Mouse (Mus musculus) limb, embryonic 15.5 days (tissue): ENCODE measurements at regions not wholly inside any gene's neighbourhood (a gene's known extent, or its start where the extent isn't known, plus 50 kb on each side); places are given as distances from the start of the nearest gene placed in this dataset.

Source experiments
- ATAC-seq: fragments of 200-750 bp; cut with Nextera tagmentation; 2 replicates; pipeline ENCODE4 v1.8.0; 2017; ENCODE audit warnings: low read depth, moderate TSS enrichment; ENCODE audit not compliant: insufficient number of reproducible peaks, low FRiP score, low TSS enrichment
- H3K27ac ChIP-seq: fragments of 300-500 bp; sonication (generic); 2 replicates; pipeline ENCODE4 v1.5.1; 2015; ENCODE audit warnings: moderate library complexity, mild to moderate bottlenecking, inconsistent platforms
- H3K27me3 ChIP-seq: fragments of 300-500 bp; sonication (generic); 2 replicates; pipeline ENCODE4 v1.6.1; 2015; ENCODE audit warnings: inconsistent platforms
- H3K36me3 ChIP-seq: fragments of 300-500 bp; sonication (generic); 2 replicates; pipeline ENCODE4 v1.6.1; 2015; ENCODE audit warnings: inconsistent platforms
- H3K4me1 ChIP-seq: fragments of 300-500 bp; sonication (generic); 2 replicates; pipeline ENCODE4 v1.6.1; 2015; ENCODE audit warnings: inconsistent platforms
- H3K4me2 ChIP-seq: fragments of 300-500 bp; sonication (generic); 2 replicates; pipeline ENCODE4 v1.6.1; 2015; ENCODE audit warnings: mild to moderate bottlenecking, inconsistent platforms
- H3K4me3 ChIP-seq: fragments of 300-500 bp; sonication (generic); 2 replicates; pipeline ENCODE4 v1.5.1; 2015; ENCODE audit warnings: mild to moderate bottlenecking, inconsistent platforms
- H3K9ac ChIP-seq: fragments of 300-500 bp; sonication (generic); 2 replicates; pipeline ENCODE4 v1.6.1; 2015; ENCODE audit warnings: inconsistent platforms
- H3K9me3 ChIP-seq: fragments of 300-500 bp; sonication (generic); 2 replicates; pipeline ENCODE4 v1.6.1; 2016; ENCODE audit warnings: inconsistent platforms
- WGBS: fragments of 180-500 bp; shearing (Covaris S2); methylation state at CpG from one replicate; pipeline ENCODE4 v1.1.7; 2015; 5-methylcytosine and 5-hydroxymethylcytosine counted together

GRCm38 (mm10) chr13:55904884-55905283 lies 68.9 kb upstream of the Pitx1 start:
- H3K27ac ChIP-seq, result no peak overlapping the region
- peaks cover 4% of the 10 kb centered on the region; the same call in 1 of the 2 replicates for H3K27me3 ChIP-seq
- no peak overlapping the region for H3K9ac ChIP-seq
- no peaks in the 10 kb centered on the region for H3K9me3 ChIP-seq
- H3K4me1 ChIP-seq, result peaks cover 14% of the 10 kb centered on the region
- 91% methylated on average over 4 of the region's 4 CpGs for WGBS
- no peak for ATAC-seq
- H3K4me3 ChIP-seq, result no peak overlapping the region
- no peak overlapping the region for H3K4me2 ChIP-seq
- no peaks in the 10 kb centered on the region for H3K36me3 ChIP-seq

GRCm38 (mm10) chr13:55902255-55902654 lies 66.3 kb upstream of the Pitx1 start:
- 57% methylated on average over 11 of the region's 11 CpGs for WGBS
- no peaks in the 10 kb centered on the region for H3K9me3 ChIP-seq
- peaks cover 4% of the 10 kb centered on the region; the same call in 1 of the 2 replicates for H3K27me3 ChIP-seq
- no peak overlapping the region for H3K4me2 ChIP-seq
- H3K36me3 ChIP-seq, result no peaks in the 10 kb centered on the region
- no peak for ATAC-seq
- peaks cover 27% of the 10 kb centered on the region for H3K4me1 ChIP-seq
- H3K27ac ChIP-seq, result no peak overlapping the region
- H3K4me3 ChIP-seq, result no peak overlapping the region
- no peak overlapping the region for H3K9ac ChIP-seq

GRCm38 (mm10) chr13:55900190-55900526 lies 64.2 kb upstream of the Pitx1 start:
- no peaks in the 10 kb centered on the region for H3K9me3 ChIP-seq
- no peak overlapping the region for H3K4me3 ChIP-seq
- WGBS, result 70% methylated on average over 4 of the region's 4 CpGs
- ATAC-seq, result no peak
- H3K4me2 ChIP-seq, result no peak overlapping the region
- H3K4me1 ChIP-seq, result peaks cover 27% of the 10 kb centered on the region
- peaks cover 13% of the 10 kb centered on the region; the same call in 1 of the 2 replicates for H3K27me3 ChIP-seq
- no peak overlapping the region for H3K9ac ChIP-seq
- no peak overlapping the region for H3K27ac ChIP-seq
- H3K36me3 ChIP-seq, result no peaks in the 10 kb centered on the region

GRCm38 (mm10) chr13:55899501-55900189 lies 63.7 kb upstream of the Pitx1 start:
- H3K27ac ChIP-seq, result no peak overlapping the region
- no peaks in the 10 kb centered on the region for H3K36me3 ChIP-seq
- H3K4me2 ChIP-seq, result no peak overlapping the region
- peaks cover 27% of the 10 kb centered on the region for H3K4me1 ChIP-seq
- H3K9ac ChIP-seq, result no peak overlapping the region
- ATAC-seq, result no peak
- peaks cover 13% of the 10 kb centered on the region; the same call in 1 of the 2 replicates for H3K27me3 ChIP-seq
- H3K9me3 ChIP-seq, result no peaks in the 10 kb centered on the region
- no peak overlapping the region for H3K4me3 ChIP-seq
- WGBS, result 55% methylated on average over 10 of the region's 10 CpGs

GRCm38 (mm10) chr13:55898999-55899398 lies 63.0 kb upstream of the Pitx1 start:
- Histone ChIP-seq H3K9me3 (no peaks in the 10 kb centered on the region), H3K27me3 (peaks cover 18% of the 10 kb centered on the region), H3K9ac (no peak overlapping the region), H3K36me3 (no peaks in the 10 kb centered on the region), H3K4me3 (no peak overlapping the region), H3K4me2 (no peak overlapping the region), H3K27ac (no peak overlapping the region), H3K4me1 (peaks cover 27% of the 10 kb centered on the region)
- 15% methylated on average over 8 of the region's 8 CpGs for WGBS
- no peak for ATAC-seq

- ATAC-seq, result no peak
- Histone ChIP-seq H3K9me3 (no peaks in the 10 kb centered on the region), H3K4me3 (no peak overlapping the region), H3K9ac (no peak overlapping the region), H3K27ac (no peak overlapping the region), H3K4me1 (peaks cover 27% of the 10 kb centered on the region), H3K27me3 (peaks cover 19% of the 10 kb centered on the region), H3K4me2 (no peak overlapping the region), H3K36me3 (no peaks in the 10 kb centered on the region)
- 49% methylated on average over 17 of the region's 17 CpGs for WGBS
Measured at GRCm38 (mm10) chr13:55898257-55898950, 62.4 kb upstream of the Pitx1 start.

GRCm38 (mm10) chr13:55895505-55895904 lies 59.5 kb upstream of the Pitx1 start:
- H3K4me2 ChIP-seq, result no peak overlapping the region
- H3K4me3 ChIP-seq, result no peak overlapping the region
- H3K4me1 ChIP-seq, result peaks cover 19% of the 10 kb centered on the region
- no peak for ATAC-seq
- WGBS, result 89% methylated on average over 5 of the region's 5 CpGs
- H3K9ac ChIP-seq, result no peak overlapping the region
- no peaks in the 10 kb centered on the region for H3K36me3 ChIP-seq
- H3K27ac ChIP-seq, result no peak overlapping the region
- H3K27me3 ChIP-seq, result peaks cover 24% of the 10 kb centered on the region; the same call in 1 of the 2 replicates
- no peaks in the 10 kb centered on the region for H3K9me3 ChIP-seq

GRCm38 (mm10) chr13:55893154-55894018 lies 57.4 kb upstream of the Pitx1 start:
- Histone ChIP-seq H3K4me3 (no peak overlapping the region), H3K36me3 (no peaks in the 10 kb centered on the region), H3K27ac (no peak overlapping the region), H3K9me3 (no peaks in the 10 kb centered on the region), H3K4me2 (no peak overlapping the region), H3K4me1 (peaks cover 3% of the 10 kb centered on the region), H3K27me3 (peaks cover 27% of the 10 kb centered on the region; the same call in 1 of the 2 replicates), H3K9ac (no peak overlapping the region)
- no peak for ATAC-seq
- WGBS, result 67% methylated on average over 25 of the region's 25 CpGs

GRCm38 (mm10) chr13:55892250-55892649 lies 56.3 kb upstream of the Pitx1 start:
- Histone ChIP-seq H3K9me3 (no peaks in the 10 kb centered on the region), H3K4me2 (no peak overlapping the region), H3K4me3 (no peak overlapping the region), H3K27me3 (peaks cover 27% of the 10 kb centered on the region; the same call in 1 of the 2 replicates), H3K27ac (no peak overlapping the region), H3K36me3 (no peaks in the 10 kb centered on the region), H3K9ac (no peak overlapping the region), H3K4me1 (no peaks in the 10 kb centered on the region)
- 75% methylated on average over 3 of the region's 3 CpGs for WGBS
- no peak for ATAC-seq

GRCm38 (mm10) chr13:55887099-55887736 lies 51.2 kb upstream of the Pitx1 start:
- no peak overlapping the region for H3K4me3 ChIP-seq
- ATAC-seq, result no peak
- H3K9ac ChIP-seq, result no peak overlapping the region
- no peaks in the 10 kb centered on the region for H3K9me3 ChIP-seq
- H3K4me1 ChIP-seq, result no peaks in the 10 kb centered on the region
- H3K27me3 ChIP-seq, result peaks cover 7% of the 10 kb centered on the region; the same call in 1 of the 2 replicates
- 89% methylated on average over 13 of the region's 13 CpGs for WGBS
- H3K36me3 ChIP-seq, result no peaks in the 10 kb centered on the region
- H3K27ac ChIP-seq, result no peak overlapping the region
- no peak overlapping the region for H3K4me2 ChIP-seq
